Mouse (Mus musculus): ENCODE measurements around the gene Ctsz. TPM values are rescaled to one million over a fixed set of nuclear protein-coding genes. Genes with fewer than 3 reads are reported as not detected.

Ctsz gene
- polyA plus RNA-seq, 1 experiment from 2014 or later = 217 TPM

DNA sequence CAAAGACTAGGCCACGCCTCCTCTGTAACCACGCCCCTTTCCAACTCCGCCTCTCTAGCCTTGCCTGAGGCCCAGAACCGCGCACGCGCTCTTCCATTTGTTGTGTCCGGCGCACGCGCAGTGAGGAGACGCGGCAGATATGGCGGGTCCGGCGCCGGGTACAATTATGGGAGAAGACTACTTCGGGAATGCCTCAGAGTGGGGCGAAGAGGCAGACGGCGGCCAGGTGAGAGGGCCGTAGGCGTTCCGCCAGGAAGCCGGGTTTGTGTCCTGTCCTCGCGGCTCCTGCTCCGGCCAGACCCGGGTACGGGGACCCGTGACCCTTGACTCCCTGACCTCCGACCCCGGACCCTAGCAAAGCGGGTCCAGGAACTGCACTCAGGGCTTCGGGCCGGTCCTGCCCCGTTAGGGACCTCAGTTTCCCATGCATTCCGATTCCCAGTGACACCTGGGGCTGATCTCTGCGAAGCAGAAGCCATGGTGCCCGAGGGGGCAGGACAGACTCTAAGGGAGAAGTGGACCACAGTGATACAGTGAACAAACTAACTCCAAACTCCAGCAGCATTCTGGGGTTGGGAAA, 23.0 kb downstream of the Ctsz start, which contains the start of gene Nelfcd:
Gene Nelfcd, plus strand, starts transcription at position 74 of the 580 bp plus-strand sequence.
- no peaks in the 10 kb centered on the region for H3K9me3 ChIP-seq
- H3K27me3 ChIP-seq = no peaks in the 10 kb centered on the region
- peak within 1 kb of the TSS; percentile 86 for H3K4me3 ChIP-seq
- peak within 1 kb of the TSS; percentile 77 for H3K4me2 ChIP-seq
- peak within 1 kb of the TSS; percentile 89 for H3K9ac ChIP-seq
- peaks cover 12% of the 10 kb centered on the region for H3K4me1 ChIP-seq
- 1% methylated on average over 40 of the region's 40 CpGs for WGBS
- ATAC-seq (ENCODE audit: borderline replicate concordance, extremely low read depth, low FRiP score, low TSS enrichment) = peak; percentile 96
- peaks cover 8% of the 10 kb centered on the region for H3K36me3 ChIP-seq
- peak within 1 kb of the TSS; percentile 33; the same call in 1 of the 2 replicates for H3K27ac ChIP-seq

DNA sequence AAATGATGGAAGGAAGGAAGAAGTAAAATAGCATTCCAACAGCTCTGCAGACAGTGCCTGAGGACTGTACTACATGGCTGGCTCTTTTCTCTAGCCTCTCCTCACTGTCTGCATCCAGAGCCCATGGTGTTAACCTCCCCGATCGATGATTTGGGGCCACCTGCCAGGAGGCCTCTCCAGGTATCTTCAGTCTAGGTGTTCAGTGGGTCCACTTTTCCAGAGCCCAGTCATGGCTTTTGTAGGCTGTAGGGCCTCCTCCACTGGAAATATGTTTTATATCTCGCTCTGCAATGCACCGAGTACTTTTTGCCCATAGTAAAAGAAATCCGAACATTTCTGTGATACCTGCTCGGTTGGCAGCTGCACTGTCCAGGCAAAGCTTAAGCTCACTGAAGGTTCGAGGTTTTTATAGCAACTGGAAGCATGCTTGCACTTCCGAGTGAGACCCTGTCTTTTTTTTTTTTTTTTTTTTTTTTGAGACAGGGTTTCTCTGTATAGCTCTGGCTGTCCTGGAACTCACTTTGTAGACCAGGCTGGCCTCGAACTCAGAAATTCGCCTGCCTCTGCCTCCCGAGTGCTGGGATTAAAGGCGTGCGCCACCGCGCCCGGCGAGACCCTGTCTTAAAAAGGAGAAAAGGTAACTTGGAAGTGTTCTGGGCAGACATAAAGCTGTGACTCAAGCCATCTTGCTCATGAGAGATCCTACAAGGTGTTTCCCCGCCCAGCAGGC, 23.7 kb downstream of the Ctsz start:
- Histone ChIP-seq H3K27ac (peak overlapping the region; percentile 33; the same call in 1 of the 2 replicates), H3K4me2 (peak overlapping the region; percentile 77; the same call in 1 of the 2 replicates), H3K4me3 (peak overlapping the region; percentile 86), H3K36me3 (peaks cover 3% of the 10 kb centered on the region; the same call in 1 of the 2 replicates), H3K9ac (peak overlapping the region; percentile 89; the same call in 1 of the 2 replicates), H3K27me3 (no peaks in the 10 kb centered on the region), H3K9me3 (no peaks in the 10 kb centered on the region), H3K4me1 (peaks cover 12% of the 10 kb centered on the region)
- WGBS = 42% methylated on average over 18 of the region's 18 CpGs
- ATAC-seq (ENCODE audit: borderline replicate concordance, extremely low read depth, low FRiP score, low TSS enrichment) = no peak

DNA sequence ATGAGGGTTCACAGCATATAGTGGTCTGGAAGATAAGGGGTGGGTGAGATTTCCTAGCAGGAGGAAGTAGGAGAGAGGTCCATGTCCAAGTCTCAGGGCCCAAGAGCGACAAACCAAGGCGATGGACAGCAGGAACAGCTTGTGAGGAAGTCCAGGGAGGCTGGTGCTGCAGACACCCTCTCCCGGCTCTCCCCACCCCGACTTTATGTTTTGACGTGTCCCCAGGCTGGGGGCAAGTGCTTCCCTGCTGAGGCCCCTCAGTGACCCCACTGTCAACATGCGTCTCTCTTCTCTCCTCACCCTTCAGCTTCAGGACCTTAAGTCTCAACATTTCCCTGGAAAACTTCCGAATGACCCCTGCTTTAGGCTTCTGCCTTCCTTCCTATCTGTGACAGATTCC, 25.7 kb downstream of the Ctsz start:
- no peaks in the 10 kb centered on the region for H3K36me3 ChIP-seq
- no peak overlapping the region for H3K4me2 ChIP-seq
- no peaks in the 10 kb centered on the region for H3K9me3 ChIP-seq
- H3K27ac ChIP-seq = no peak overlapping the region
- peaks cover 12% of the 10 kb centered on the region for H3K4me1 ChIP-seq
- no peak overlapping the region for H3K4me3 ChIP-seq
- WGBS = 61% methylated on average over 7 of the region's 7 CpGs
- ATAC-seq (ENCODE audit: borderline replicate concordance, extremely low read depth, low FRiP score, low TSS enrichment) = no peak
- no peaks in the 10 kb centered on the region for H3K27me3 ChIP-seq
- no peak overlapping the region for H3K9ac ChIP-seq

DNA sequence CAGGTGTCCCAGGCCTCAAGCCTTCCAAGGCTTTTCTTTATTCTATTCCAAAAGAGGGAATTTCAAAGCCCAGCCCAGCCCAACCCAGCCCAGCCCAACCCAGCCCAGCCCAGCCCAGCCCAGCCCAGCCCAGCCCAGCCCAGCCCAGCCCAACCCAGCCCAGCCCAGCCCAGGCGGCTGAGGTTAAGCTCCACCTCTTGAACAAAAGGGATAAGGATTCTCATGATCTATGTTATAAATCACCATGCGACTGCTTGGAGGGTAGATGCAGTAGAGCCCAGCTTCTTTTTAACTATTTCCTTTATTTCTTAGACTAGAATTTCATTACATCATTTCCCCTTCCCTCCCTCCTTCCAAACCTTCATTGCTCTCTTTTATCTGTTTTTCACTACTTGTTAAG, 28.6 kb downstream of the Ctsz start:
- no peak overlapping the region for H3K9ac ChIP-seq
- H3K36me3 ChIP-seq = no peaks in the 10 kb centered on the region
- no peak for ATAC-seq (ENCODE audit: borderline replicate concordance, extremely low read depth, low FRiP score, low TSS enrichment)
- no peak overlapping the region for H3K4me2 ChIP-seq
- H3K4me3 ChIP-seq = no peak overlapping the region
- H3K9me3 ChIP-seq = no peaks in the 10 kb centered on the region
- WGBS = 31% methylated on average over 2 of the region's 2 CpGs
- no peak overlapping the region for H3K27ac ChIP-seq
- 0 out of 2 replicates have a peak, but pooled peaks cover 5% of the 10 kb centered on the region for H3K4me1 ChIP-seq
- no peaks in the 10 kb centered on the region for H3K27me3 ChIP-seq

DNA sequence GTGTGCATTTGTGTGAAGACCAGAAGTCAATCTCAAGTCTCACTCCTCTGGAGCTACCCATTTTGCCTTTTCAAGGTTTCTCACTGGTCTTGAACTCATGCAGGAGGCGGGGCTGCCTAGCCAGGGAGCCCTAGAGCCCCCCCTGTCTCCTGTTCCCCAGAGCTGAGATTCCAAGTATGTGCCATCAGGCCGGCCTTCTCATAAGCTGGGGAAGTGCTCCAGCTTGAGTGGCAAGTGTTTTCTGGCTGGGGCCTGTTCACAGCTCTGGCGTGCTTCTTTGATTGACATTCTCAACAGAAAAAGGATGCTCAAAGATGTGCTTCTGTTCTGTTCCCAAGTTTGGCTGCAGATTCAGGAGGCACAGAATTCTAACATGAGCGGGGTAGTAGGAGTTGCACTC, 38.4 kb downstream of the Ctsz start:
- Histone ChIP-seq H3K9me3 (no peaks in the 10 kb centered on the region), H3K27ac (no peak overlapping the region), H3K9ac (no peak overlapping the region), H3K4me2 (no peak overlapping the region), H3K27me3 (no peaks in the 10 kb centered on the region), H3K4me1 (no peaks in the 10 kb centered on the region), H3K4me3 (no peak overlapping the region), H3K36me3 (no peaks in the 10 kb centered on the region)
- no peak for ATAC-seq (ENCODE audit: borderline replicate concordance, extremely low read depth, low FRiP score, low TSS enrichment)
- WGBS = 66% methylated on average over 4 of the region's 4 CpGs

DNA sequence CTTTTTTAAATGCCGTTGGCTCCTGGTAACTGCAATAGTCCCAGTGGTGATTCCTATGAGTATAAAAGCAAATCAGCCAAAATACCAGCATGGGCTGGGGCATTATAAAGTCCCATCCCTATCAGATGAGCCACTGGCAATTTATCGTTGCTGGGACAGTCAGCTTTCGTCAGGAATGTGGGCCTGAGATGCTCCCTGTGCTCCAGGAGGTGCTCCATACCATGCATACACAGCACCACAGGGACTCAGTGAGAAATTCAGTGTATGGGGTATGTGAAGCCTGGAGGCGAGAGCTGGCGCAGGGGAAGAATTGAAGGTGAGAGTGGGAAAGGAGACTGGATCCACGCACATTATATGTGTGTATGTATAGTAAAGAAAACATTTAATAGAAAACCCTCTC, 41.0 kb downstream of the Ctsz start:
- 87% methylated on average over 6 of the region's 6 CpGs for WGBS
- H3K4me3 ChIP-seq = no peak overlapping the region
- H3K4me1 ChIP-seq = no peaks in the 10 kb centered on the region
- no peaks in the 10 kb centered on the region for H3K27me3 ChIP-seq
- H3K36me3 ChIP-seq = no peaks in the 10 kb centered on the region
- no peak overlapping the region for H3K4me2 ChIP-seq
- no peaks in the 10 kb centered on the region for H3K9me3 ChIP-seq
- H3K27ac ChIP-seq = no peak overlapping the region
- ATAC-seq (ENCODE audit: borderline replicate concordance, extremely low read depth, low FRiP score, low TSS enrichment) = no peak
- no peak overlapping the region for H3K9ac ChIP-seq

DNA sequence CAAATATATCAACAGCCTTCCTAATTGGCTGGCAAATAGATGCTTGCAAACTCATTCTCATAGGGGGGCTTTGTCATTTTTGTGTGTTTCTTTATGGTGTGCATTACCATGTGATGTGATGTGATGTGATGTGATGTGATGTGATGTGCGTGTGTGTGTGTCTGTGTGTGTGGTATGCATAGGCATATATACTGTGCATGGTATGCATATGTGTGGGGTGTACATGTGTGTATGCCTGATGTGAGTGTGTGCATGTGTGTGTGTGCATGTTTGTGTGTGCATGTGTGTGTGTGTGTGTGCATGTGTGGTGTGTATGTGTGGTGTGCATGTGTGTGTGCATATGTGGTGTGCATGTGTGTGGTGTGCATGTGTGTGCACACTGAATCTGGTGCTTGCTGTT, 41.8 kb downstream of the Ctsz start:
- Histone ChIP-seq H3K9me3 (no peaks in the 10 kb centered on the region), H3K4me2 (no peak overlapping the region), H3K4me1 (no peaks in the 10 kb centered on the region), H3K4me3 (no peak overlapping the region), H3K36me3 (no peaks in the 10 kb centered on the region), H3K27me3 (no peaks in the 10 kb centered on the region), H3K27ac (no peak overlapping the region), H3K9ac (no peak overlapping the region)
- ATAC-seq (ENCODE audit: borderline replicate concordance, extremely low read depth, low FRiP score, low TSS enrichment) = no peak
- 97% methylated on average over 1 of the region's 1 CpGs for WGBS

DNA sequence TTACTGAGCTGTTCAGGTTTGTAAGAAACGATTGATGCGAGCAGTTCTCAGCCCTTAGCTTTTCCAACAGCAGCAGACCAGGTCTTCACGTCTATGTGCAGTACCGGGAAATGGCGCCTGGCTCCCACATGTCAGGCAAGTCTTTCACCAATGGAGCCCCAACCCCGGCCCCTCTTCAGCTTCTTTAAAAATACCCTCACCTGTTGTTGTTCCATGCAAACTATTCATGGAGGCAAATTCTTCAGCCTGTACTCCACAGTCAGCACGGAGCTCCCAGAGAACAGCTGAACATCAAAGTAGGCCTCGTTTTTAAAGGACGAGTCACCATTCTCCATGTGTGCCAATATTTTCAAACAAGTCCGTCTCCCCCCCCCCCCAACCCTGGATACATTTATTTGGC, 42.2 kb downstream of the Ctsz start:
- H3K4me1 ChIP-seq = no peaks in the 10 kb centered on the region
- no peak overlapping the region for H3K4me2 ChIP-seq
- H3K4me3 ChIP-seq = no peak overlapping the region
- ATAC-seq (ENCODE audit: borderline replicate concordance, extremely low read depth, low FRiP score, low TSS enrichment) = no peak
- WGBS = 80% methylated on average over 10 of the region's 10 CpGs
- no peaks in the 10 kb centered on the region for H3K9me3 ChIP-seq
- no peaks in the 10 kb centered on the region for H3K27me3 ChIP-seq
- H3K27ac ChIP-seq = no peak overlapping the region
- H3K36me3 ChIP-seq = no peaks in the 10 kb centered on the region
- no peak overlapping the region for H3K9ac ChIP-seq

DNA sequence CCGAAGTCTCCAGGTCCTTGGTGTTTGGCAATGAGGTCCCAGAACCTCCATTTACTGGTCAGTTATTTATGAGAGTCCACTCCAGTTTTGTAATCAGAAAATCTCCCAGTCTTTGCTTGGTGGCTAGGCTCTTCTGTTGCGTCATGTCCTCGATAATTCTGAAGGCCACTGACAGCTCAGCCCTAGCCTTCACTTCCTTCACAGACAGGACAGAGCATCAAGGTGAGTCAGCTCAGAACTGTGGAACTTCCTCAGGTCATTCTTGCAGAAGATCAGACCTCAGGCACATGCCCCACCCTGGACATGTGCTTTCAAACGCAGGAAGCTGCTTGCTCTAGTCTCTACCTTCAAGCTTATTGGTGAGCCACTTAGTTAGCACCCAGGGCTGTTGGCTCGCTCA, 45.5 kb downstream of the Ctsz start:
- 69% methylated on average over 5 of the region's 5 CpGs for WGBS
- Histone ChIP-seq H3K4me1 (no peaks in the 10 kb centered on the region), H3K27ac (no peak overlapping the region)

DNA sequence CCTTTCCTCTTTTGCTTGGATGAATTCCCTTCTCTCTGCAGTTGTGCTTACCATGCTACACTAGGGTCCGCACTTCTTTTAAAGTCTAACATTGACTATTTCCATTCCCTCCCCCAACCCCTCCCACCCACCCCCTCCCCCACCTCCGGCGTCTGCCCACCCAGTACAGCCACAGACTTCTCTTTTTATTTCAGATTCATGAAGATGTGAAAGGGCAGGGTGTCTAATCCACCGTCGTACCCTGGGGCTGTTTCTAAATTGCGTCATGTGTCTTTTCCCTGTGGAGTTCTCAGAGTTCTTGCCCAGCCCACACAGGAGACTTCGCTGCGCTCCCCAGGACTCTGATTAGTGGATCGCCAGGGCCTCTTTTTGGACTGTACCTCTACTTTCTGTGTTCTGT, 46.3 kb downstream of the Ctsz start:
- WGBS = 76% methylated on average over 9 of the region's 9 CpGs
- no peaks in the 10 kb centered on the region for H3K36me3 ChIP-seq
- no peaks in the 10 kb centered on the region for H3K4me1 ChIP-seq
- no peak overlapping the region for H3K9ac ChIP-seq
- no peaks in the 10 kb centered on the region for H3K9me3 ChIP-seq
- no peak overlapping the region for H3K4me3 ChIP-seq
- H3K4me2 ChIP-seq = no peak overlapping the region
- H3K27ac ChIP-seq = no peak overlapping the region
- ATAC-seq (ENCODE audit: borderline replicate concordance, extremely low read depth, low FRiP score, low TSS enrichment) = no peak
- no peaks in the 10 kb centered on the region for H3K27me3 ChIP-seq

More for the DNA sequence above, 45.5 kb downstream of the Ctsz start:
- Histone ChIP-seq H3K9ac (no peak overlapping the region), H3K4me2 (no peak overlapping the region), H3K4me3 (no peak overlapping the region), H3K9me3 (no peaks in the 10 kb centered on the region), H3K36me3 (no peaks in the 10 kb centered on the region), H3K27me3 (no peaks in the 10 kb centered on the region)
- no peak for ATAC-seq (ENCODE audit: borderline replicate concordance, extremely low read depth, low FRiP score, low TSS enrichment)

DNA sequence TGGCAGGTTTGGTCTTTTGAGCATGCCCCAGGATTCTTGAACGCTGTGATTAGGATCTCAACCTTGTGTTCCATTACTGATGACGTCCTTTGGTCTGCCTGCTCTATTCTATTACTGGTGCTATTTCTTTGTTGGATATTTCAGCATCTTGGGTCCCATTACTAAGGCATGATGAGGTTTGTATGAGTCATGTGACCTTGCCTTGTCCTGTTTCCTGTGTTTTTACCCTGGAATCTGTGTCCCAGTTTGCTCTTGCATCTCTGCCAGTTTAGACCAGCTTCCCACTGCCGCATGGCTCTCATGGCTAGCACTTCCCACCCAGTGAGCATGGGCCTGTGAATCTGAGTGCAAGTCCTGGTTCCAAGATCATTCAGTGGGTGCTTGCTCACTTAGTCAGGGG, 46.9 kb downstream of the Ctsz start:
- ATAC-seq (ENCODE audit: borderline replicate concordance, extremely low read depth, low FRiP score, low TSS enrichment) = no peak
- Histone ChIP-seq H3K4me1 (no peaks in the 10 kb centered on the region), H3K4me3 (no peak overlapping the region), H3K9ac (no peak overlapping the region), H3K27me3 (no peaks in the 10 kb centered on the region), H3K9me3 (no peaks in the 10 kb centered on the region), H3K27ac (no peak overlapping the region), H3K4me2 (no peak overlapping the region), H3K36me3 (no peaks in the 10 kb centered on the region)
- WGBS = 83% methylated on average over 3 of the region's 3 CpGs

DNA sequence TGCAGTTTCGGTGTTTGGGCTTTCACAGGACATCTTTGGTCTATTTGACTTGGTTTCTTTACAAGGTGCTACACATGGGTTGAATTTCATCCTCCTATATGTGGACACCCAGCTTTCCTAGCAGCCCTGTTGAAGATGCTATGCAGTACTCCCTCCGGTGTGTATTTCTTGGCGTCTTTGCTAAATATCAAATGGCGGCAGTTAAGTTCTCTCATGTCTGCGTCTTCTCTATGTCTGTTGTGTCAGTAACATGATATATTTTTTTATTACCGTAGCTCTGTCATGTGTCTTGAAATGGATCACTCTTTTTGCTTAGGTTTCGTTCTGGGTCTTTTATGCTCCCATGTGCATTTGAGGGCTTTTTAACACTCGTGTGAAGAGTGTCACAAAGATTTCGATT, 57.8 kb downstream of the Ctsz start:
- H3K4me2 ChIP-seq = no peak overlapping the region
- H3K27ac ChIP-seq = no peak overlapping the region
- ATAC-seq (ENCODE audit: borderline replicate concordance, extremely low read depth, low FRiP score, low TSS enrichment) = no peak
- H3K4me3 ChIP-seq = no peak overlapping the region
- no peaks in the 10 kb centered on the region for H3K4me1 ChIP-seq
- 83% methylated on average over 9 of the region's 9 CpGs for WGBS
- H3K27me3 ChIP-seq = no peaks in the 10 kb centered on the region
- H3K9ac ChIP-seq = no peak overlapping the region
- no peaks in the 10 kb centered on the region for H3K9me3 ChIP-seq
- H3K36me3 ChIP-seq = no peaks in the 10 kb centered on the region

Measured in lung, embryonic 15.5 days (tissue).